Mouse (Mus musculus): ENCODE data around the gene Tmem256. TPM values are rescaled to one million over a fixed set of nuclear protein-coding genes. Genes with fewer than 3 reads are reported as not detected.

Gene Tmem256
- polyA plus RNA-seq, 1 experiment from 2014 or later = 495 TPM

- H3K4me2 ChIP-seq (replicated peaks; ENCODE audit: low read depth, low read length) = peak within 1 kb of the TSS; percentile 99
- no peak within 1 kb of the TSS; the same call in 1 of the 2 replicates for H3K9ac ChIP-seq (replicated peaks; ENCODE audit: low read depth, low read length)
- H3K36me3 ChIP-seq (ENCODE audit: control insufficient read depth, insufficient read depth, low read length) = no peaks in the 10 kb centered on the region
- no peaks in the 10 kb centered on the region for H3K9me3 ChIP-seq (ENCODE audit: control insufficient read depth, low read depth, low read length)
- H3K4me1 ChIP-seq (ENCODE audit: control insufficient read depth, insufficient read depth, low read length) = peaks cover 34% of the 10 kb centered on the region
- H3K27ac ChIP-seq (ENCODE audit: low read length) = no peak within 1 kb of the TSS; the same call in 1 of the 2 replicates
- ATAC-seq (ENCODE audit: insufficient number of reproducible peaks, insufficient read depth, low FRiP score, low read depth) = peak; percentile 48; the same call in 1 of the 2 replicates
- H3K27me3 ChIP-seq (ENCODE audit: control insufficient read depth, insufficient read depth, low read length) = peaks cover 3% of the 10 kb centered on the region; the same call in 1 of the 2 replicates
- H3K4me3 ChIP-seq (ENCODE audit: low read depth, low read length) = peak within 1 kb of the TSS; percentile 57
- 12% methylated on average over 29 of the region's 29 CpGs for WGBS
These were observed 33.1 kb upstream of the Tmem256 start, which contains the start of gene Tmem102 for GRCm38 (mm10) chr11:69804972-69805909. Tmem102 (minus strand) TSS chr11:69805624.

GRCm38 (mm10) chr11:69806378-69806777 is 31.9 kb upstream of the Tmem256 start:
- no peak for ATAC-seq (ENCODE audit: insufficient number of reproducible peaks, insufficient read depth, low FRiP score, low read depth)
- H3K4me1 ChIP-seq (ENCODE audit: control insufficient read depth, insufficient read depth, low read length) = peaks cover 29% of the 10 kb centered on the region
- no peak overlapping the region for H3K4me3 ChIP-seq (ENCODE audit: low read depth, low read length)
- no peak overlapping the region for H3K4me2 ChIP-seq (replicated peaks; ENCODE audit: low read depth, low read length)
- 72% methylated on average over 4 of the region's 4 CpGs for WGBS
- peaks cover 3% of the 10 kb centered on the region; the same call in 1 of the 2 replicates for H3K27me3 ChIP-seq (ENCODE audit: control insufficient read depth, insufficient read depth, low read length)
- no peak overlapping the region for H3K27ac ChIP-seq (ENCODE audit: low read length)
- no peaks in the 10 kb centered on the region; the same call in 1 of the 2 replicates for H3K9me3 ChIP-seq (ENCODE audit: control insufficient read depth, low read depth, low read length)
- H3K36me3 ChIP-seq (ENCODE audit: control insufficient read depth, insufficient read depth, low read length) = no peaks in the 10 kb centered on the region
- no peak overlapping the region for H3K9ac ChIP-seq (replicated peaks; ENCODE audit: low read depth, low read length)

- H3K4me2 ChIP-seq (replicated peaks; ENCODE audit: low read depth, low read length) = no peak overlapping the region
- 0 out of 2 replicates have a peak, but pooled peaks cover 3% of the 10 kb centered on the region for H3K27me3 ChIP-seq (ENCODE audit: control insufficient read depth, insufficient read depth, low read length)
- no peaks in the 10 kb centered on the region for H3K36me3 ChIP-seq (ENCODE audit: control insufficient read depth, insufficient read depth, low read length)
- H3K27ac ChIP-seq (ENCODE audit: low read length) = no peak overlapping the region
- H3K4me3 ChIP-seq (ENCODE audit: low read depth, low read length) = no peak overlapping the region
- H3K9me3 ChIP-seq (ENCODE audit: control insufficient read depth, low read depth, low read length) = no peaks in the 10 kb centered on the region; the same call in 1 of the 2 replicates
- ATAC-seq (ENCODE audit: insufficient number of reproducible peaks, insufficient read depth, low FRiP score, low read depth) = no peak
- 73% methylated on average over 2 of the region's 2 CpGs for WGBS
- H3K4me1 ChIP-seq (ENCODE audit: control insufficient read depth, insufficient read depth, low read length) = peaks cover 18% of the 10 kb centered on the region
- H3K9ac ChIP-seq (replicated peaks; ENCODE audit: low read depth, low read length) = no peak overlapping the region
These were observed 30.7 kb upstream of the Tmem256 start for GRCm38 (mm10) chr11:69807641-69808040.

- 0 out of 2 replicates have a peak, but pooled peaks cover 3% of the 10 kb centered on the region for H3K27me3 ChIP-seq (ENCODE audit: control insufficient read depth, insufficient read depth, low read length)
- no peak for ATAC-seq (ENCODE audit: insufficient number of reproducible peaks, insufficient read depth, low FRiP score, low read depth)
- H3K27ac ChIP-seq (ENCODE audit: low read length) = no peak overlapping the region
- H3K4me1 ChIP-seq (ENCODE audit: control insufficient read depth, insufficient read depth, low read length) = no peaks in the 10 kb centered on the region
- no peak overlapping the region for H3K4me3 ChIP-seq (ENCODE audit: low read depth, low read length)
- H3K4me2 ChIP-seq (replicated peaks; ENCODE audit: low read depth, low read length) = no peak overlapping the region
- no peaks in the 10 kb centered on the region for H3K36me3 ChIP-seq (ENCODE audit: control insufficient read depth, insufficient read depth, low read length)
- no peaks in the 10 kb centered on the region; the same call in 1 of the 2 replicates for H3K9me3 ChIP-seq (ENCODE audit: control insufficient read depth, low read depth, low read length)
- H3K9ac ChIP-seq (replicated peaks; ENCODE audit: low read depth, low read length) = no peak overlapping the region
These were observed 28.0 kb upstream of the Tmem256 start for GRCm38 (mm10) chr11:69810280-69810679.

GRCm38 (mm10) chr11:69815155-69815554 is 23.2 kb upstream of the Tmem256 start, which contains the start of gene Gm39566:
Gm39566 (minus strand) TSS chr11:69815298.
- WGBS = 49% methylated on average over 10 of the region's 10 CpGs
- H3K4me3 ChIP-seq (ENCODE audit: low read depth, low read length) = no peak within 1 kb of the TSS
- H3K27me3 ChIP-seq (ENCODE audit: control insufficient read depth, insufficient read depth, low read length) = no peaks in the 10 kb centered on the region
- no peaks in the 10 kb centered on the region for H3K4me1 ChIP-seq (ENCODE audit: control insufficient read depth, insufficient read depth, low read length)
- H3K9ac ChIP-seq (replicated peaks; ENCODE audit: low read depth, low read length) = no peak within 1 kb of the TSS
- H3K4me2 ChIP-seq (replicated peaks; ENCODE audit: low read depth, low read length) = no peak within 1 kb of the TSS
- no peak within 1 kb of the TSS for H3K27ac ChIP-seq (ENCODE audit: low read length)
- ATAC-seq (ENCODE audit: insufficient number of reproducible peaks, insufficient read depth, low FRiP score, low read depth) = no peak
- H3K9me3 ChIP-seq (ENCODE audit: control insufficient read depth, low read depth, low read length) = peaks cover 3% of the 10 kb centered on the region; the same call in 1 of the 2 replicates
- no peaks in the 10 kb centered on the region for H3K36me3 ChIP-seq (ENCODE audit: control insufficient read depth, insufficient read depth, low read length)

GRCm38 (mm10) chr11:69816520-69816919 is 21.8 kb upstream of the Tmem256 start:
- Histone ChIP-seq H3K27ac (ENCODE audit: low read length) (no peak overlapping the region), H3K9ac (replicated peaks; ENCODE audit: low read depth, low read length) (no peak overlapping the region), H3K9me3 (ENCODE audit: control insufficient read depth, low read depth, low read length) (peaks cover 3% of the 10 kb centered on the region; the same call in 1 of the 2 replicates), H3K4me3 (ENCODE audit: low read depth, low read length) (no peak overlapping the region), H3K4me1 (ENCODE audit: control insufficient read depth, insufficient read depth, low read length) (no peaks in the 10 kb centered on the region), H3K36me3 (ENCODE audit: control insufficient read depth, insufficient read depth, low read length) (no peaks in the 10 kb centered on the region), H3K4me2 (replicated peaks; ENCODE audit: low read depth, low read length) (no peak overlapping the region), H3K27me3 (ENCODE audit: control insufficient read depth, insufficient read depth, low read length) (no peaks in the 10 kb centered on the region)
- ATAC-seq (ENCODE audit: insufficient number of reproducible peaks, insufficient read depth, low FRiP score, low read depth) = no peak
- WGBS = 91% methylated on average over 12 of the region's 12 CpGs

GRCm38 (mm10) chr11:69818365-69818764 is 19.9 kb upstream of the Tmem256 start, which contains the start of gene Spem2:
Spem2 (minus strand) TSS chr11:69818465.
- H3K36me3 ChIP-seq (ENCODE audit: control insufficient read depth, insufficient read depth, low read length) = no peaks in the 10 kb centered on the region
- H3K9ac ChIP-seq (replicated peaks; ENCODE audit: low read depth, low read length) = no peak within 1 kb of the TSS

DNA sequence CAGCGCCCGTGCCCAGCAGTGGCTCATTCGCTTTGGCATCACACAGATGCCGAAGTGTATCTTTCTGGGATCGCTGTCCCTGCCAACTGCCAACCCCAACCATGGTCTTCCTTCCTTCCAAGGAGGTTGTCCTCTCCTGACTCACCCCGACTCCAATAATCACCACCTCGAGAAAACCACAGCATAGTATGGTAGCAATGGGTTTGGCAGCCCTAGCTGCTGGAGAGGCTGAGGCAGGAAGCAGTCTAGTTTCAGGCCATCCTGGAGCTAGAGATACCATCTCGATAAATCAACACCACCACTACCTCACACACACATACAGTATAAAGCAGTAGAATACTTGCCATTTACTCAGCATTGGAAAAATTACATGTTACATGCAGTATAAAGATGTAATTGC is 19.4 kb upstream of the Tmem256 start:
- H3K9me3 ChIP-seq (ENCODE audit: control insufficient read depth, low read depth, low read length) = peaks cover 3% of the 10 kb centered on the region; the same call in 1 of the 2 replicates
- H3K4me3 ChIP-seq (ENCODE audit: low read depth, low read length) = no peak overlapping the region
- 92% methylated on average over 8 of the region's 8 CpGs for WGBS
- no peak overlapping the region for H3K9ac ChIP-seq (replicated peaks; ENCODE audit: low read depth, low read length)
- no peak for ATAC-seq (ENCODE audit: insufficient number of reproducible peaks, insufficient read depth, low FRiP score, low read depth)
- no peak overlapping the region for H3K4me2 ChIP-seq (replicated peaks; ENCODE audit: low read depth, low read length)
- H3K36me3 ChIP-seq (ENCODE audit: control insufficient read depth, insufficient read depth, low read length) = no peaks in the 10 kb centered on the region
- no peaks in the 10 kb centered on the region for H3K27me3 ChIP-seq (ENCODE audit: control insufficient read depth, insufficient read depth, low read length)
- no peak overlapping the region for H3K27ac ChIP-seq (ENCODE audit: low read length)
- H3K4me1 ChIP-seq (ENCODE audit: control insufficient read depth, insufficient read depth, low read length) = no peaks in the 10 kb centered on the region

More at GRCm38 (mm10) chr11:69818365-69818764, 19.9 kb upstream of the Tmem256 start, which contains the start of gene Spem2:
- Histone ChIP-seq H3K4me2 (replicated peaks; ENCODE audit: low read depth, low read length) (no peak within 1 kb of the TSS), H3K27ac (ENCODE audit: low read length) (no peak within 1 kb of the TSS), H3K4me1 (ENCODE audit: control insufficient read depth, insufficient read depth, low read length) (no peaks in the 10 kb centered on the region), H3K9me3 (ENCODE audit: control insufficient read depth, low read depth, low read length) (peaks cover 3% of the 10 kb centered on the region; the same call in 1 of the 2 replicates), H3K4me3 (ENCODE audit: low read depth, low read length) (no peak within 1 kb of the TSS), H3K27me3 (ENCODE audit: control insufficient read depth, insufficient read depth, low read length) (no peaks in the 10 kb centered on the region)
- WGBS = 78% methylated on average over 2 of the region's 2 CpGs
- ATAC-seq (ENCODE audit: insufficient number of reproducible peaks, insufficient read depth, low FRiP score, low read depth) = no peak
